Mouse (Mus musculus): Measurements from ENCODE around the gene Ebf1.

The Ebf1 gene

DNA sequence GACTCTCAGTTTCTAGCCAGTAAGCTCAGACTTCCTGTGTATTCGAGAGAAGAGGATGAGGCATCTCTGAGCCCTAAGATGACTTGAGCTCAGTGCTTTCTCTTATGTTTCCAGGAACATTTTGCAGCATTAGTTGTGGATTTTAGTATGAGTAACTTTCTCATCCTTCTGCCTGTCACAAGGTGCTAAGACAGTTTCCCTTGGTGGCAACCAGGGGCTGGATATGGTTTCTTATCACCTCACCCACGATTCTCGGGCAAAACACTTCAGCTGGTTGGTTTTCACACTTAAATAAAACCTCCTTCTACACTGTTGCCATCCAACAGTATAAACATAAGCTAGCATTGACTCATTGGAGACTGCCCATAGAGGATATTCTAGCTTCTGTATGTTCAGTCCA is 306.0 kb downstream of the Ebf1 start:
- Histone ChIP-seq H3K27me3 (ENCODE audit: control insufficient read depth, insufficient read depth, low read length, poor library complexity, severe bottlenecking) (no peaks in the 10 kb centered on the region), H3K36me3 (ENCODE audit: control insufficient read depth, insufficient read depth, low read length, poor library complexity, severe bottlenecking) (0 out of 2 replicates have a peak, but pooled peaks cover 2% of the 10 kb centered on the region)
- no peak for DNase-seq (ENCODE audit: low read depth, low spot score)

DNA sequence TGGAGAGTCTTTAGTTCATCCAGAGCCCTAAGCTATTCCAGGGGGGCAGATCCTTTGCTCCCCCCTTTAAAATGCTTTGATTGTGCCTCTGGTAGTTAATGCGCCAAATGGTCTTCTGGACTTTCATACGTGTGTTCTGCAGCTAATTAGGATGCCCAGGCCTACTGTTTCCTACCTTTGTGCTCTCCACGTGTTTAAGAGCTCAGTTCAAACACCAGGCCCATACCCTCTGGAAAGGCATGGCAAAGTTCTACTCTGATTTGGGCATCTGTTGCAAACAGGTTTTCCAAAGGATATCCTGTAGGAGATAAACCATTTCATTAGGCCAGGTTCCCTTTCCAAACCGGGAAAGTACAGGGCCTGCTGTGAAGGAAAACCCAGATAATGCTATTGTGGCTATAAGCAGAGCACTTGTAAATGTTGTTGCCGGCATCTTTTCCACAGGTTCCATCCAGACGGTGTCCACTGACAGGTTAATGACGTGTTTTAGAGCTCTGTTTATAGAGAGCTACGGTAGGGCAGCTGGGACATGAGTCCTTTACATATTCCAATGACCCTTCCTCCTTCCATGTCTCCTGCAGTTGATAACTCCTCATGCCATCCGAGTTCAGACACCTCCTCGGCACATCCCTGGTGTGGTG is 306.9 kb downstream of the Ebf1 start:
- Histone ChIP-seq H3K27me3 (ENCODE audit: control insufficient read depth, insufficient read depth, low read length, poor library complexity, severe bottlenecking) (peaks cover 2% of the 10 kb centered on the region; the same call in 1 of the 2 replicates), H3K36me3 (ENCODE audit: control insufficient read depth, insufficient read depth, low read length, poor library complexity, severe bottlenecking) (0 out of 2 replicates have a peak, but pooled peaks cover 3% of the 10 kb centered on the region)
- no peak for DNase-seq (ENCODE audit: low read depth, low spot score)

DNA sequence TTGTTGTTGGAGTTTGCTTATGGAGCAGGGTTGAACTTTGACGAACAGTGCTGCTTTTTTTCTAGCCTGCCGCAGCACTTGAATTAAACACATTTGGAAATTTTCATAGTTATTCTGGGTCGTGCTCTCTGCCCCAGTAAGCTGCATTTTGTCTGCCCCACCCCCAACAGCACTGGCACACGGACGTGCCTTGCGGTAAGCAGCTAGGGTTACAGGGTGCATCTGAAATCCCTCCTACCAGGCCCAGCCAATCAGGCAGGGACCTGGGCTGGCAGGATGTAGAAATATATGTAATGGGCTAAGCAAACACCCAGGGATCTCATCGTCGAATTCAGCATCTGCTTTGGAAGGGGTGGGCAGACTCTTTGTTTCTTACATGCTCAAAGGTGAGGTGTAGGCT is 307.8 kb downstream of the Ebf1 start:
- DNase-seq (ENCODE audit: low read depth, low spot score) = peak; percentile 42
- 0 out of 2 replicates have a peak, but pooled peaks cover 3% of the 10 kb centered on the region for H3K36me3 ChIP-seq (ENCODE audit: control insufficient read depth, insufficient read depth, low read length, poor library complexity, severe bottlenecking)
- H3K27me3 ChIP-seq (ENCODE audit: control insufficient read depth, insufficient read depth, low read length, poor library complexity, severe bottlenecking) = peaks cover 2% of the 10 kb centered on the region; the same call in 1 of the 2 replicates

DNA sequence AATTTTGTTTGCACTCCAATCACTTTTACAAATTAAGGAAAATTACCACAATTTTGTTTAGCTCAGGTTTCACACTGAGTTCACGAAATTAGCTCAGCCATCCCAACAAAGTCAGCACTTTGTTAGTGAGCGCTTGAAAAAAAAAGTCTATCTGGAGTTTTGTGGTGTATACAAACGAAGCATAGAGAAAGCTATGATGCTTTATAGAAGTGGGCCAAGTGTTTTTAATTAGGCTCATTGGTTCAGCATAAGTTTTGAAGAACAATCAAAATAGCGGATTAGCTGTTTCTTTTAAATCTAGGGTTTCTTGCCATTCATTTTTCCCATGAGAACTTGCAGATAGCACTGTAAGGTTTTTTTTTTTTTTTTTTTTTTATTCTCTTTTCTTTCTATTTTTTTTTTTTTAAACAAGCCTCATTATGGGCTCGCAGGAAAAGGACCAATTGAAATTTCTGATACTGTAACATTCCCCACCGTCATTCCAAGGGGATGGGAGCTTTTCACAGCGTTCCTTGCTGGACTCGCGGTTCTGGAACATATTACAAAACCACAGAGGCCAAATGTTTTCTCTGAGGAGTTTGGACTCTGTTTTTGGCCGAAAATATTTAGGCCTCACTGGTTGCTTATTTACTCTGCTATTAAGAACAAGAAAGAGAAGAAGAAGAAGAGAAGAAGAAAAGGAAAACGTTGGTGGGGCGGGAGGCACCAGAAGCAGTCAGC is 308.8 kb downstream of the Ebf1 start:
- DNase-seq (ENCODE audit: low read depth, low spot score) = peak; percentile 17
- H3K36me3 ChIP-seq (ENCODE audit: control insufficient read depth, insufficient read depth, low read length, poor library complexity, severe bottlenecking) = 0 out of 2 replicates have a peak, but pooled peaks cover 5% of the 10 kb centered on the region
- peaks cover 2% of the 10 kb centered on the region; the same call in 1 of the 2 replicates for H3K27me3 ChIP-seq (ENCODE audit: control insufficient read depth, insufficient read depth, low read length, poor library complexity, severe bottlenecking)

DNA sequence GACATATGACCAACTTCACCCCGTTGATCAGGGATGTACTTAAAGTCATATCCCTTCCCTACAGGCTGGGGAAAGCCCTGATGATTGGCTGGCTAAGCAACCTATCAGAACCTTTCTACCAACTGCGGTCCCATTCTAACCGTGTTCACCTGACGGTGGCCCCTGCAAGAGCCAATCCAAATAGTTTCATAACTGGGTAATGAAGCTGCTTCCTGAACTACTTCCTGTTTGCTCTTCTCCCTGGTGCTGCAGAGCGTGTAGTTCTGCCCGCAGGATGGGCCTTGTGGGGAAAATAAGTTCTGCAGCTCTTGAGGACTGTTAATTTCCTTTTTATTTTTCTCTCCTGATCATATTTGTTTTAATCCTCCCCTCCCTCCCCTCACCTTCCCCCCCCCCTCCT is 311.3 kb downstream of the Ebf1 start:
- 0 out of 2 replicates have a peak, but pooled peaks cover 6% of the 10 kb centered on the region for H3K36me3 ChIP-seq (ENCODE audit: control insufficient read depth, insufficient read depth, low read length, poor library complexity, severe bottlenecking)
- H3K27me3 ChIP-seq (ENCODE audit: control insufficient read depth, insufficient read depth, low read length, poor library complexity, severe bottlenecking) = peaks cover 2% of the 10 kb centered on the region; the same call in 1 of the 2 replicates
- peak; percentile 64 for DNase-seq (ENCODE audit: low read depth, low spot score)

DNA sequence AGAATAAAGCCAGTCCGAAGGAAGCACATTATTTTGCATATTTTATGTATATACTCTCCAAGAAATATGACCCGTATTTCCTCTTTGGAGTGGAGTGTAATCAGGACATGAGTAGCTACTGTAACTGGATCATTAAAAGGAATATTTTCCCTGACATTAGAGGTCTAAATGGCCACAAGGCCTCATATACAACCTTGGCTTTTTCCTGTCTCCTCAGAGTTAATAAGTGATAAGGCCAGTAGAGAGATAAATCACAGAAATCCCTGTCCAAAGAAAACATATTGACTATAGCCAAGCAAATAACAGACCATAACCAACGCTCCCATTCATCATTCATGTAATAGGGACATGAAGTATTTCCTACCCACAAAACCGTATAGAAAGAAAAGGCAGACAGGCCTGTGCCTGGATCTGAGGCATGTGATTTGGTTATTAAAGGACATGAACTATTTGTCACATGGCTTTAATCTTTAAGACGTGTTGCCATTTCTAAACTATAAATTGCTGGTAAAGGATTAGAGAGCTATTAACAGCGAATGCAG is 315.9 kb downstream of the Ebf1 start:
- no peak for DNase-seq (ENCODE audit: low read depth, low spot score)
- H3K36me3 ChIP-seq (ENCODE audit: control insufficient read depth, insufficient read depth, low read length, poor library complexity, severe bottlenecking) = peaks cover 8% of the 10 kb centered on the region; the same call in 1 of the 2 replicates
- H3K27me3 ChIP-seq (ENCODE audit: control insufficient read depth, insufficient read depth, low read length, poor library complexity, severe bottlenecking) = peaks cover 2% of the 10 kb centered on the region; the same call in 1 of the 2 replicates

DNA sequence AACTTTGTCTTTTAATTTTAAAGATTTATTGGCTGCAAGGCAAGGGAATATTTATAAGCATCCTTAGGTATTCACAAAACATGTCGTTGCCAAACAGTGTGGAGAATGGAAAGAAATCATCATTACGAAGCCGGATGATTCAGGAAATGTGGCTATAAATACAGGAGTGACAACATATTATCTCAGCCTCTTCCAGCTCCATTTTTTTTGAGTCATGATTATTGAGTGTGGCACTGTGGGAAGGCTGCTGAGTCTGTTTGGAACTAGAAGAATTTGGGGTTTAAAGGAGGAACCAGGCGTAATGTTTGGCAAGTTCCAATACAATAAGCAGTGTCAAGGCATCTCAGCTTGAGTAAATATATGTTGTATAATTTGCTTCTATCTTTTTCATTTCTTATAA is 326.7 kb downstream of the Ebf1 start:
- DNase-seq (ENCODE audit: low read depth, low spot score) = no peak
- peaks cover 6% of the 10 kb centered on the region; the same call in 1 of the 2 replicates for H3K36me3 ChIP-seq (ENCODE audit: control insufficient read depth, insufficient read depth, low read length, poor library complexity, severe bottlenecking)
- no peaks in the 10 kb centered on the region for H3K27me3 ChIP-seq (ENCODE audit: control insufficient read depth, insufficient read depth, low read length, poor library complexity, severe bottlenecking)

DNA sequence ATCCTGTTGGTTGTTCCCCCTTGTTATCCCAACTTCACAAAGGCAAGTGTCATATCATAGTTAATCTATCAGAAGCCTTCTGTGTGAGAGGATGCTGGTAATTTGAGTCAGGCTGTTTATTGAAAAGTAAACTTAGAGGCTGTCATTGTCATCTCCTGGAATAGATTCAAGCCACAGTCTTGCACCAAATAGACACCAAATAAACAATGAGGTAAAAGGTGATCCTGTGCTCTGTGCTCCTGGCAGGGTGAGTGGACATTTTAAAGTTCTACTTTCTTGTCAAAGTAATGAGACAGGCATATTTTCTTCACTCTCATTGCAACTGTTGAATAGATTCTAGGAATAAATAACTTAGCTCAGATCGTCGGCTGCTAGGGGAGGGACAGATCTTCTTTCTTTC is 327.3 kb downstream of the Ebf1 start:
- peaks cover 6% of the 10 kb centered on the region; the same call in 1 of the 2 replicates for H3K36me3 ChIP-seq (ENCODE audit: control insufficient read depth, insufficient read depth, low read length, poor library complexity, severe bottlenecking)
- no peak for DNase-seq (ENCODE audit: low read depth, low spot score)
- no peaks in the 10 kb centered on the region for H3K27me3 ChIP-seq (ENCODE audit: control insufficient read depth, insufficient read depth, low read length, poor library complexity, severe bottlenecking)

DNA sequence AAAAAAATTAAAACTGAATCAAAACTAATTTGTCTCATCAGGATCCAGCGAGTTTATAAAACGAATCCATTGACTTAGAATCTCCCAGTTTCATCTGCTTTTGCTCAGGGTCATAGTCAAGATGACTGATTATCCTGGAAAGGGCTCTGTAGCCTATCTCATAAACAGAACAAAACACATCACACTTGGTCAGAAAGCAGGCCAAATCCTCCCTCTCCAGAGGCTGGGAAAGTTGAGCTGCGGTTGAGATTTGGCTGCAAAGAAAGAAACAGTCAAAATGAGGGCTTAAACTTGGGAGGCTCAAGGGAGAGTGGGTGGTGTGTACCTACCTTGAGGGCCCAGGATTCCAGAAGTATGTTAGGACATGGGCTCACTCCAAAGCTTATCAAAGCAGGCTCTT is 329.5 kb downstream of the Ebf1 start:
- H3K27me3 ChIP-seq (ENCODE audit: control insufficient read depth, insufficient read depth, low read length, poor library complexity, severe bottlenecking) = no peaks in the 10 kb centered on the region
- peaks cover 6% of the 10 kb centered on the region; the same call in 1 of the 2 replicates for H3K36me3 ChIP-seq (ENCODE audit: control insufficient read depth, insufficient read depth, low read length, poor library complexity, severe bottlenecking)
- no peak for DNase-seq (ENCODE audit: low read depth, low spot score)

DNA sequence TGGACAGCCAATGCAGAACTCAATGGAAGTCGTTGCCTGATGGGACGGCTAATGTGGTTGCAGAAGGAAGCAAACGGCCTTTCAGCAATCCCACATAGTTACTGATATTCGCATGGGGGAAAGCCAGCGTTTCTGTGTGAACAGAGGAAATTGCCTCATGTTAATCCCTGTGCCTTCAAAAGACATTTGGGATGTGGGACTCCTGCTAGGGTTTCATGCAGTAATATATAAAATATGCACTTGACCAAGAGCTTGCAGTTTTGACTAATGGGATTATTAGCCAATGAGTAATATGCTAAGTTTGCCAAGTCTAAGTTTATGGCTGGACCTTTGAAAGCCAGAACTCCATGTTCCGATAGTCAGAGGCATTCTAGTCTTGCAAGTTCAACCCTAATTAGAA is 331.4 kb downstream of the Ebf1 start:
- peaks cover 7% of the 10 kb centered on the region for H3K36me3 ChIP-seq (ENCODE audit: control insufficient read depth, insufficient read depth, low read length, poor library complexity, severe bottlenecking)
- DNase-seq (ENCODE audit: low read depth, low spot score) = no peak

DNA sequence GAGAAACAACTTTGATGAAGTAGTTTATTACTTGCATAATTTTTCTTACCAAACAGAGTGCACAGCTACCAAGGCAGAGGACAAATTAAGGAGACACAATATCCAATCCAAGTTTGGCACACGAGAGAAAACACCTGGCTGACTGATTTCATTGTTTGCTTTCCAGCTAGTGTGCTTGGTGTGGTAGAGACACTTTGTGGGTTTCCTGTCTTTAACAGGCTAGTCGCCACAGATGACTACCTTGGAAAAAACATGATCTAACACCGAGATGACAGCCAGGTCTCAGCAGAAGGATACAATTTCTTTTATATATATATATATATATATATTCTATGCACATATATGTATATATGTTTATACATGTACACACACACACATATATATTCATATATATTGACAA is 332.0 kb downstream of the Ebf1 start:
- peaks cover 7% of the 10 kb centered on the region for H3K36me3 ChIP-seq (ENCODE audit: control insufficient read depth, insufficient read depth, low read length, poor library complexity, severe bottlenecking)
- peak; percentile 72 for DNase-seq (ENCODE audit: low read depth, low spot score)
- no peaks in the 10 kb centered on the region for H3K27me3 ChIP-seq (ENCODE audit: control insufficient read depth, insufficient read depth, low read length, poor library complexity, severe bottlenecking)

More for the DNA sequence above, 331.4 kb downstream of the Ebf1 start:
- H3K27me3 ChIP-seq (ENCODE audit: control insufficient read depth, insufficient read depth, low read length, poor library complexity, severe bottlenecking) = no peaks in the 10 kb centered on the region

DNA sequence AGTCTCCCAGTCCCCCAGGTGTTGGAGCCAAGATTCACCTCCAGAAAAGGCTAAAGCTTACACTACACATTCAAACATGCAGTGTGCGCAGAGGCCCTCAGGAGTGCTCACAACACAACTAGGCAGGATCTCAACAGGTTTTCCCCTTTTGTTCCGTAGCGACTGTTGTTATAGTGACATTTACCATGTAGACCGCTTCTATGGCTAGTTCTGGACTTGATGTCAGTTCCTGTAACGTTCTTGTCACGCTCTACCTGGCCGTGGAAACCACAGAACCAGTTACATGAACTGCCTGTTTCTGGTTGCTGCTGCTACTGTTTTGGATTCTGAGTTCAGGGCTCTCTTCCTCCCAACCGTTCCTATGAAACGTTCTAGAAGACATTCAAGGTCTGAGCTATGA is 333.2 kb downstream of the Ebf1 start:
- Histone ChIP-seq H3K36me3 (ENCODE audit: control insufficient read depth, insufficient read depth, low read length, poor library complexity, severe bottlenecking) (peaks cover 3% of the 10 kb centered on the region), H3K27me3 (ENCODE audit: control insufficient read depth, insufficient read depth, low read length, poor library complexity, severe bottlenecking) (no peaks in the 10 kb centered on the region)
- peak; percentile 95 for DNase-seq (ENCODE audit: low read depth, low spot score)

DNA sequence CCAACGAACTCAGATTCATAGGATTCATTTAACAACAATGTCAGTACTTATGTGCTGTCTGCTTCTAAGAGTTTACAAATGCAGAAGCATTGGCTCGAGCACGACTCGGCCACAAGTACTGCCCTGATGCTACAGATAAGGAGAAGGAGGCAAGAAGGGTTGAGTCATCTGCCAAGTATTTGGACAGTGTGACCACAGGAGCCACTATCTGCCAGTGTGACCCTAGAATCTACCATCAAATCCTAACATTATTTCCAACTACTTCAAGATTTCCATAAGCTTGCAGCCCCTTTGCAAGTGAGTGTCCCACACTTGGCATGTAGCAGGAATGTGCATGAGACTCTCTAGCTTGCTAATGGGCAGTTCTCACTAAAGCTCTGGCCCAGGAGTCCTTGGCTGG is 334.4 kb downstream of the Ebf1 start:
- Histone ChIP-seq H3K27me3 (ENCODE audit: control insufficient read depth, insufficient read depth, low read length, poor library complexity, severe bottlenecking) (no peaks in the 10 kb centered on the region), H3K36me3 (ENCODE audit: control insufficient read depth, insufficient read depth, low read length, poor library complexity, severe bottlenecking) (peaks cover 3% of the 10 kb centered on the region)
- DNase-seq (ENCODE audit: low read depth, low spot score) = no peak

DNA sequence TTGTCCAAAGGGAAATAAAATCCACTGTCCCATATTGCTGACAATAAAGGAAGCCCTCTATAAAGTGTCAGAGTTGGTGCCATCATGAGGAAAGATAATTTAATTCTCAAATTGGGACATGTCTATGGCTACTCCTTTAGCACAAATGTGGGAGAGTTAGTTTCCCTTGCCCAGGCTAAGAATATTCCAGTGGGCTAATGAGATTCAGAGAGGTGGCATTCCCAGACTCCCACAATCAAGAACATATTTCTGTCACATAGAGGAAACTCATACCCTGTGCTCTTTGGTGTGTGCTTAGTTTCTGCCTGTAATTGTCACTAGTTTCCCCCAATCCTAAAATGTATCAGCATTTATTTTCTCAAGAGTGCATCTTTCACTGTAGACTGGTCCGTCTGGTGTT is 336.2 kb downstream of the Ebf1 start:
- H3K27me3 ChIP-seq (ENCODE audit: control insufficient read depth, insufficient read depth, low read length, poor library complexity, severe bottlenecking) = no peaks in the 10 kb centered on the region
- peaks cover 5% of the 10 kb centered on the region for H3K36me3 ChIP-seq (ENCODE audit: control insufficient read depth, insufficient read depth, low read length, poor library complexity, severe bottlenecking)
- no peak for DNase-seq (ENCODE audit: low read depth, low spot score)

DNA sequence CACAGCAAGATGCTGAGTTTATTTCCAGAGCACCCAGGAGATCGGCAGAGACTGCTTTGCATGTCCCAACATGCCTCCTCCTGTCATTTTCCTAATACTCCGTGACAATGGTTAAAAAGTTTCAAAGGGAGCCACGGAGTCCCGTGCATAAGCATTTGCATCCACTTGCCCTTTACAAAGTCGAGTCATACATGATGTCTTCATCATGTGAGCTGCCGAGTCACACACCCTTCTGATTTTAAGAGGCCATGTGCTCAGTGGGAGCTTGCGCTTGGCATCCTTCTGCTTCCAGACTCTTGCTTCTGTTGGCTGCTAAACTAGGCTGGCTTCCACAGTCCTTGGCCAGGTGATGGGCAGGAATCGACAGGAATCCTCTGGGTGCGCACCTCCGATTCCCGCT is 336.7 kb downstream of the Ebf1 start:
- H3K36me3 ChIP-seq (ENCODE audit: control insufficient read depth, insufficient read depth, low read length, poor library complexity, severe bottlenecking) = peaks cover 5% of the 10 kb centered on the region
- DNase-seq (ENCODE audit: low read depth, low spot score) = no peak
- H3K27me3 ChIP-seq (ENCODE audit: control insufficient read depth, insufficient read depth, low read length, poor library complexity, severe bottlenecking) = no peaks in the 10 kb centered on the region

Data from splenic B cell, adult 2 months (primary cell).